Mouse (Mus musculus): Measurements from ENCODE around the gene Tnfsf10.
A peak's percentile ranks its signal among the peaks of the same experiment; 100 is the strongest.

Gene Tnfsf10

GRCm38 (mm10) chr3:27310973-27311372, 5.9 kb upstream of the Tnfsf10 start:
- no peak for DNase-seq

GRCm38 (mm10) chr3:27311475-27311874, 5.4 kb upstream of the Tnfsf10 start:
- DNase-seq, result no peak

GRCm38 (mm10) chr3:27314506-27315164, 2.2 kb upstream of the Tnfsf10 start:
- no peak for DNase-seq

- no peak for DNase-seq
These were observed 628 bp downstream of the Tnfsf10 start for GRCm38 (mm10) chr3:27317288-27318024.

- peak; percentile 33 for DNase-seq
These were observed 2.8 kb downstream of the Tnfsf10 start for GRCm38 (mm10) chr3:27319650-27320049.

GRCm38 (mm10) chr3:27320613-27321495, 4.0 kb downstream of the Tnfsf10 start:
- DNase-seq, result peak; percentile 70

GRCm38 (mm10) chr3:27322591-27322990, 5.8 kb downstream of the Tnfsf10 start:
- no peak for DNase-seq

GRCm38 (mm10) chr3:27323551-27323950, 6.7 kb downstream of the Tnfsf10 start:
- peak; percentile 68 for DNase-seq

GRCm38 (mm10) chr3:27326633-27327191, 9.9 kb downstream of the Tnfsf10 start:
- DNase-seq, result peak; percentile 66

- no peak for DNase-seq
These were observed 13.9 kb downstream of the Tnfsf10 start for GRCm38 (mm10) chr3:27330706-27331105.

- peak; percentile 66 for DNase-seq
These were observed 21.6 kb downstream of the Tnfsf10 start for GRCm38 (mm10) chr3:27338437-27338836.

- DNase-seq, result no peak
These were observed 22.1 kb downstream of the Tnfsf10 start for GRCm38 (mm10) chr3:27338887-27339286.

- DNase-seq, result no peak
These were observed 23.9 kb downstream of the Tnfsf10 start for GRCm38 (mm10) chr3:27340757-27341156.

GRCm38 (mm10) chr3:27342462-27342861, 25.6 kb downstream of the Tnfsf10 start:
- DNase-seq, result no peak

- DNase-seq, result peak; percentile 67
These were observed 28.7 kb downstream of the Tnfsf10 start for GRCm38 (mm10) chr3:27345526-27345925.

GRCm38 (mm10) chr3:27348462-27348861, 31.6 kb downstream of the Tnfsf10 start:
- no peak for DNase-seq

GRCm38 (mm10) chr3:27351105-27351504, 34.3 kb downstream of the Tnfsf10 start:
- peak; percentile 60 for DNase-seq

- DNase-seq, result no peak
These were observed 42.4 kb downstream of the Tnfsf10 start for GRCm38 (mm10) chr3:27359100-27359720.

GRCm38 (mm10) chr3:27370125-27370524, 53.3 kb downstream of the Tnfsf10 start:
- peak; percentile 38 for DNase-seq

GRCm38 (mm10) chr3:27370582-27371275, 53.9 kb downstream of the Tnfsf10 start:
- DNase-seq, result no peak

- DNase-seq, result no peak
These were observed 54.4 kb downstream of the Tnfsf10 start, which contains the start of gene Ghsr for GRCm38 (mm10) chr3:27371276-27371621. Gene Ghsr (plus strand): TSS chr3:27371351.
